Comparison of ENCODE assay signal across 15 mouse cellular contexts in the genomic region with DNA sequence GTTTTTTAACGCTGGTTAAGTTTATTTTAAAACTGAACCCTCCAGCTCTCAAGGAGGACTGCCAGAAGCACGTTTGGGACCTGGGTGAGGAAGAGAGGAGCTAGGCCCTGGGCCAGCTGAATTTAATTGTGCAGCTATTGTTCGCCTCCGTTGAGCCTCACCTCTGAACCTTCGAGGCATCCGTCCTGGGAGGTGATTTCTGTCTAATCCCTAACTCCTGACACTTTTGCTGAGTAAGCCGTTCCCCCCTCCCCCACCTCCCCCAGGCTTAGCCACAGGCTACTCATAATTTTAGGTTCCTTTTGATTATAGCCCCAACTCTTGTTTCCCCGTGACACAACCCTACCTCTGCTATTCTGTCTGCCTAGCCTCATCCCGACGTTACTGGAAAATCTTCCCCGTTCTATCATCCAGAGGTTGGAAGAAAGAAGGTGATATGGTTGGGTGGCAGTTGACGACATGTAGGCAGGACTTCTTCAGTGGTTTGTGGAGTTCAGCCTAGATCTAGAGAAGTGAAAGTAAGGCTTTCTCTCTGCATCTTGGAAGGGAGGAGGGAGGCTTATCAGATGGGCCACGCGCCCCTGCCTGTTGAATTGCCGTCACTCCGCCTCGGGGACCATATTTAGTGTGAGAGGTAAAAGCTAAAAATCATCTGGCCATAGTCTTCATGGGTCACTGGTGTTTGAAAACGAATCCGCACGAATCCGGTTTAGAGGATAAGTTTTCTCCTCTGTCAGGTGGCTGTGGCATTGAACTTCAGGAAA. TPM values are rescaled to one million over a fixed set of nuclear protein-coding genes. Genes with fewer than 3 reads are reported as not detected.
A peak's percentile ranks its signal among the peaks of the same experiment; 100 is the strongest.
DNase-seq lines count a peak whose midpoint lies in the region; ATAC-seq and TF ChIP-seq lines count a peak whose summit lies in the region.
"Had no signal": no experiment of that assay in that cellular context is flagged by ENCODE, and none has a peak within 500 bp of the region (broad histone marks: within the 10 kb centered on the region; RNA-seq: fewer than 3 reads in every experiment).

No protein-coding gene starts in this region.

- no peak for TF ChIP-seq CTCF in CH12.LX (conservative IDR thresholded peaks at IDR 0.05 in 1 of 2, IDR thresholded peaks at IDR 0.05 in 1 of 2; ENCODE audit: low read depth in 2 of 2, low read length in 2 of 2)
- TF ChIP-seq CTCF in layer of hippocampus, adult 2 months (conservative IDR thresholded peaks at IDR 0.05) = no peak

- TF ChIP-seq POLR2A in CH12.LX (IDR thresholded peaks at IDR 0.05; ENCODE audit: low read depth, low read length) = no peak

- TF ChIP-seq EP300 in CH12.LX (IDR thresholded peaks at IDR 0.05; ENCODE audit: low read length) = no peak

- no peak for TF ChIP-seq RAD21 in CH12.LX (IDR thresholded peaks at IDR 0.05; ENCODE audit: low read depth, low read length)

- dilution Hi-C loops in CH12.LX (cut with MboI; ENCODE audit: extremely low pct_ligation_motif_present, extremely low pct_unique_long_range_greater_than_20kb, low sequenced_read_pairs) = no loop called here

- no peak for ATAC-seq in liver, embryonic 12.5 days
- ATAC-seq: forebrain, embryonic 15.5 days; inflammation-experienced regulatory T-cells, adult 6 months had no signal

- no peak overlapping the region for H3K9ac ChIP-seq in CH12.LX (ENCODE audit: insufficient read depth, low read depth)
- H3K9ac ChIP-seq in liver, embryonic 12.5 days = no peak overlapping the region
- H3K9ac ChIP-seq: forebrain, embryonic 15.5 days had no signal

- no peak overlapping the region for H3K4me3 ChIP-seq in CH12.LX (replicated peaks in 1 of 3; ENCODE audit: low read depth in 2 of 3, low read length in 2 of 3, poor library complexity in 1 of 3)
- H3K4me3 ChIP-seq in erythroblast, embryonic 14.5 days (replicated peaks) = peak overlapping the region; percentile 12
- H3K4me3 ChIP-seq in liver, embryonic 12.5 days = no peak overlapping the region
- H3K4me3 ChIP-seq in layer of hippocampus, adult 2 months = no peak overlapping the region
- H3K4me3 ChIP-seq: forebrain, embryonic 15.5 days had no signal

- H3K4me2 ChIP-seq in CH12.LX (ENCODE audit: insufficient read depth, low read depth, poor library complexity, severe bottlenecking) = no peak overlapping the region
- H3K4me2 ChIP-seq in liver, embryonic 12.5 days = peak overlapping the region; percentile 15
- H3K4me2 ChIP-seq: forebrain, embryonic 15.5 days had no signal

- H3K79me2 ChIP-seq in CH12.LX (replicated peaks; ENCODE audit: control insufficient read depth, extremely low read depth, insufficient read depth, poor library complexity, severe bottlenecking) = peaks cover 7% of the 10 kb centered on the region; the same call in 1 of the 2 replicates

- in situ Hi-C loops in CH12.LX (cut with MboI; ENCODE audit: low pct_ligation_motif_present, low pct_unique_long_range_greater_than_20kb, low sequenced_read_pairs) = no loop called here

- H3K27me3 ChIP-seq in CH12.LX (replicated peaks) = no peaks in the 10 kb centered on the region
- H3K27me3 ChIP-seq in erythroblast, embryonic 14.5 days (ENCODE audit: control insufficient read depth) = no peaks in the 10 kb centered on the region; the same call in 1 of the 2 replicates
- H3K27me3 ChIP-seq in liver, embryonic 12.5 days (replicated peaks) = peaks cover 3% of the 10 kb centered on the region; the same call in 1 of the 2 replicates
- H3K27me3 ChIP-seq: forebrain, embryonic 15.5 days had no signal

- intact Hi-C loops in heart, postnatal 14 days (cut with DNase I) = loop anchor here (10.0 kb wide), 2 partner anchors 579 to 629 kb away; a partner anchor contains a TSS

- peaks cover 23 to 54% of the 10 kb centered on the region in 2 experiments for H3K36me3 ChIP-seq in CH12.LX (replicated peaks in 1 of 2; ENCODE audit: control insufficient read depth in 1 of 2, insufficient read depth in 1 of 2, low read length in 1 of 2)
- peaks cover 27% of the 10 kb centered on the region for H3K36me3 ChIP-seq in erythroblast, embryonic 14.5 days (ENCODE audit: control insufficient read depth)
- peaks cover 29% of the 10 kb centered on the region for H3K36me3 ChIP-seq in liver, embryonic 12.5 days

- H3K4me1 ChIP-seq in CH12.LX (ENCODE audit: control insufficient read depth in 1 of 2, insufficient read depth in 2 of 2) = peaks cover 3 to 27% of the 10 kb centered on the region in 2 experiments; a peak in 2 of 4 replicates
- H3K4me1 ChIP-seq in erythroblast, embryonic 14.5 days (ENCODE audit: control insufficient read depth) = peaks cover 25% of the 10 kb centered on the region
- H3K4me1 ChIP-seq in liver, embryonic 12.5 days = peaks cover 25% of the 10 kb centered on the region

- peak; percentile 81 for DNase-seq in heart, adult 11 months
- DNase-seq in heart, postnatal 14 days = no peak
- no peak for DNase-seq in CH12.LX (ENCODE audit: extremely low read depth)
- DNase-seq in layer of hippocampus, adult 2 months (ENCODE audit: low spot score in 2 of 2) = no peak
- no peak for DNase-seq in retina, postnatal 1 day
- DNase-seq in adrenal gland, adult 8-10 months = no peak
- DNase-seq: B cell, adult 2 months; cerebellum, adult 9-10 months; heart, postnatal 10 days had no signal

- WGBS in liver, embryonic 12.5 days (ENCODE audit: insufficient replicate concordance) = 68% methylated on average over 21 of the region's 21 CpGs

- H3K27ac ChIP-seq in CH12.LX (ENCODE audit: insufficient read depth, low read depth) = no peak overlapping the region
- H3K27ac ChIP-seq in liver, embryonic 12.5 days = no peak overlapping the region
- H3K27ac ChIP-seq in layer of hippocampus, adult 2 months = no peak overlapping the region
- H3K27ac ChIP-seq: forebrain, embryonic 15.5 days had no signal

- no peaks in the 10 kb centered on the region for H3K9me3 ChIP-seq in CH12.LX (replicated peaks; ENCODE audit: low read length)
- no peaks in the 10 kb centered on the region for H3K9me3 ChIP-seq in erythroblast, embryonic 14.5 days (ENCODE audit: control insufficient read depth, low read length)
- H3K9me3 ChIP-seq in liver, embryonic 12.5 days (replicated peaks) = no peaks in the 10 kb centered on the region
- H3K9me3 ChIP-seq: forebrain, embryonic 15.5 days had no signal

TF ChIP-seq in CH12.LX, 34 proteins besides CTCF, POLR2A, EP300 and RAD21:
- TF ChIP-seq MXI1 (IDR thresholded peaks at IDR 0.05; ENCODE audit: low read depth, low read length) (no peak), PAX5 (IDR thresholded peaks at IDR 0.05; ENCODE audit: low read length) (no peak), MEF2A (IDR thresholded peaks at IDR 0.05; ENCODE audit: borderline replicate concordance, low read depth, low read length) (no peak), ETS1 (conservative IDR thresholded peaks at IDR 0.05; ENCODE audit: low read depth, low read length) (no peak), ZNF384 (IDR thresholded peaks at IDR 0.05; ENCODE audit: low read depth, low read length) (no peak), MAFK (IDR thresholded peaks at IDR 0.05; ENCODE audit: insufficient replicate concordance, low read length) (peak; percentile 29; the same call in 1 of the 2 replicates), CHD1 (IDR thresholded peaks at IDR 0.05; ENCODE audit: low read depth, low read length) (no peak), NELFE (IDR thresholded peaks at IDR 0.05; ENCODE audit: low read depth, low read length) (no peak), MAZ (IDR thresholded peaks at IDR 0.05; ENCODE audit: low read depth, low read length) (no peak)
TF ChIP-seq in CH12.LX: peak in this region for 1.

RNA-seq across cellular contexts. Expression of a gene that starts 4.7 kb away (rescaled TPM):
- total RNA-seq in heart, postnatal 14 days (2021) = 10 to 100 TPM; 17.0 to 18.2 TPM
- 8.7 and 11.9 TPM in 2 replicates for total RNA-seq in CH12.LX (2012; rRNA removed)
- total RNA-seq in CH12.LX (2014; rRNA removed) = 6.9 and 7.6 TPM in 2 replicates
- polyA plus RNA-seq in CH12.LX (2012; ENCODE audit: insufficient read length, low read depth) = 8.3 and 9.6 TPM in 2 replicates
- polyA plus RNA-seq in erythroblast, embryonic 14.5 days (2012) = 0.01 and 0.02 TPM in 2 replicates
- 5.8 and 6.0 TPM in 2 replicates for polyA plus RNA-seq in liver, embryonic 12.5 days (2016; fragmentation: Nextera tagmentation; extraction: Ambion mirVana)
- 1 to 10 TPM; 8.7 to 9.1 TPM for total RNA-seq in layer of hippocampus, adult 2 months (2021)
- 10 to 100 TPM; 31.7 to 43.6 (median 38.0) TPM for total RNA-seq in adrenal gland, adult 8-10 months (2022)

RNA-seq across cellular contexts. Expression of a gene that starts 28.2 kb away (rescaled TPM):
- 1 to 10 TPM; 3.3 to 3.5 TPM for total RNA-seq in heart, postnatal 14 days (2021)
- total RNA-seq in CH12.LX (2012; rRNA removed) (not detected in 2 replicates), CH12.LX (2014; rRNA removed) (not detected in 2 replicates)
- polyA plus RNA-seq in CH12.LX (2012; ENCODE audit: insufficient read length, low read depth) = not detected in 2 replicates
- 0.08 TPM in 1 of 2 replicates, not detected in the other for polyA plus RNA-seq in erythroblast, embryonic 14.5 days (2012)
- polyA plus RNA-seq in liver, embryonic 12.5 days (2016; fragmentation: Nextera tagmentation; extraction: Ambion mirVana) = 0.21 and 0.36 TPM in 2 replicates
- not detected for total RNA-seq in layer of hippocampus, adult 2 months (2021)
- total RNA-seq in adrenal gland, adult 8-10 months (2022) = under 1 TPM in 1 of 4 experiments, not detected in 3; 0.24 TPM
- polyA plus RNA-seq: brain, embryonic 14.5 days; embryonic facial prominence, embryonic 11.5 days; forebrain, embryonic 15.5 days; inflammation-experienced regulatory T-cells, adult 6 months had no signal

RNA-seq across cellular contexts. Expression of a gene that starts 35.2 kb away (rescaled TPM):
- total RNA-seq in heart, postnatal 14 days (2021) = 100 to 1,000 TPM; 198 to 203 TPM
- total RNA-seq in CH12.LX (2012; rRNA removed) (30.9 and 31.1 TPM in 2 replicates), CH12.LX (2014; rRNA removed) (29.4 and 31.7 TPM in 2 replicates)
- polyA plus RNA-seq in CH12.LX (2012; ENCODE audit: insufficient read length, low read depth) = 32.3 and 33.6 TPM in 2 replicates
- 0.05 and 0.12 TPM in 2 replicates for polyA plus RNA-seq in erythroblast, embryonic 14.5 days (2012)
- polyA plus RNA-seq in liver, embryonic 12.5 days (2016; fragmentation: Nextera tagmentation; extraction: Ambion mirVana) = 0.79 and 1.2 TPM in 2 replicates
- 1 to 10 TPM; 2.0 to 2.1 TPM for total RNA-seq in layer of hippocampus, adult 2 months (2021)
- total RNA-seq in adrenal gland, adult 8-10 months (2022) = 10 to 100 TPM in 2 of 4 experiments, 1 to 10 TPM in 2; 2.7 to 16.3 (median 7.6) TPM

RNA-seq across cellular contexts. Expression of a gene that starts 45.8 kb away (rescaled TPM):
- total RNA-seq in heart, postnatal 14 days (2021) = 10 to 100 TPM; 52.9 to 63.6 TPM
- total RNA-seq in CH12.LX (2012; rRNA removed) (76.4 and 81.1 TPM in 2 replicates), CH12.LX (2014; rRNA removed) (72.2 and 74.4 TPM in 2 replicates)
- polyA plus RNA-seq in CH12.LX (2012; ENCODE audit: insufficient read length, low read depth) = 75.8 and 76.4 TPM in 2 replicates
- 7.5 and 10.3 TPM in 2 replicates for polyA plus RNA-seq in erythroblast, embryonic 14.5 days (2012)
- polyA plus RNA-seq in liver, embryonic 12.5 days (2016; fragmentation: Nextera tagmentation; extraction: Ambion mirVana) = 71.8 and 74.7 TPM in 2 replicates
- total RNA-seq in layer of hippocampus, adult 2 months (2021) = 10 to 100 TPM; 27.8 to 31.7 TPM
- total RNA-seq in adrenal gland, adult 8-10 months (2022) = 10 to 100 TPM; 33.1 to 44.9 (median 41.1) TPM

Comparison
In these comparisons a context has a peak if more than half of its experiments do, and no peak if none do; other contexts are left out.
1. RNA of a gene that starts 35.2 kb away (total RNA-seq): 198 to 203 TPM in heart, postnatal 14 days; 29.4 to 31.7 TPM in CH12.LX, 2.7 to 16.3 TPM in adrenal gland, adult 8-10 months and 2.0 to 2.1 TPM in layer of hippocampus, adult 2 months; every median in the first group is over 4 times any median in the second.